11 mouse cellular contexts compared by ENCODE assay signal in the genomic region with DNA sequence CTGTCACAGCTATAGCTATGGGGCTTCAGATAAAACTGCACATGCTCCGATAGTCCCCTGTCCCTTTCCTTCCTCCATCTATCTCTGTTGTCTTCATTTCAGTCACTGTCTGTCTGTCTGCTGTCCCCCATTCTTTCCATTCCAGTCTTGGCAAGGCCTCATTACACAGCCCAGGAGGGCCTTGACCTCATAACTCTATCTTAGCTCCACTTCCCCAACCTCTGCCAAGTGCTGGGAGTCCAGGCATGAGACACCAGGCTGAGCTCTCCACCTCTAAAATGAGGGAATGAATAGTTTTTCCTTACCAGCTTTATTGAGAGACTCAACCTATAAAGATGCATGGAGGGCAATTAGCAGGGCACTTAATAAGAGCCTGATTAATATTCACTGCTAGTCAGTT.
"Had no signal": no experiment of that assay in that cellular context is flagged by ENCODE, and none has a peak within 500 bp of the region (broad histone marks: within the 10 kb centered on the region; RNA-seq: fewer than 3 reads in every experiment).

No protein-coding gene starts in this region.

- H3K4me3 ChIP-seq: limb, embryonic 15.5 days; liver, embryonic 13.5 days; lung, embryonic 15.5 days; midbrain, embryonic 13.5 days had no signal

- H3K27ac ChIP-seq: kidney, postnatal 0 days; limb, embryonic 15.5 days; liver, embryonic 13.5 days; lung, embryonic 15.5 days; midbrain, embryonic 13.5 days had no signal

- ATAC-seq: liver, postnatal 0 days; midbrain, embryonic 13.5 days had no signal

- H3K9me3 ChIP-seq: limb, embryonic 15.5 days; liver, embryonic 13.5 days; lung, embryonic 15.5 days; midbrain, embryonic 13.5 days had no signal

- H3K4me1 ChIP-seq: limb, embryonic 15.5 days; liver, embryonic 13.5 days; lung, embryonic 15.5 days; midbrain, embryonic 13.5 days had no signal

- H3K9ac ChIP-seq: limb, embryonic 15.5 days; liver, embryonic 13.5 days; liver, postnatal 0 days; lung, embryonic 15.5 days; midbrain, embryonic 13.5 days had no signal

- DNase-seq: layer of hippocampus, adult 9-11 months; layer of hippocampus, postnatal 36 days; liver, embryonic 13.5 days; liver, postnatal 0 days; lung, postnatal 36 days; right cerebral cortex, postnatal 14 days; thymus, postnatal 36 days had no signal

- H3K4me2 ChIP-seq: limb, embryonic 15.5 days; liver, embryonic 13.5 days; lung, embryonic 15.5 days; midbrain, embryonic 13.5 days had no signal

- H3K36me3 ChIP-seq: limb, embryonic 15.5 days; liver, embryonic 13.5 days; lung, embryonic 15.5 days; midbrain, embryonic 13.5 days had no signal

- H3K27me3 ChIP-seq: limb, embryonic 15.5 days; liver, embryonic 13.5 days; lung, embryonic 15.5 days; midbrain, embryonic 13.5 days had no signal
